Mouse (Mus musculus) liver, adult (tissue): ENCODE data around the gene Mup15.
"Not testable (repeated sequence)": the region's sequence is repeated elsewhere in the genome, so short reads cannot be mapped to it uniquely, and the experiment has no call there.

Experiments used
- GATA4 ChIP-seq: IDR thresholded peaks from 2 replicates; pipeline ENCODE4 v1.6.1; 2014; ENCODE audit warnings: mild to moderate bottlenecking, low read length; ENCODE audit not compliant: insufficient replicate concordance

The Mup15 gene

DNA sequence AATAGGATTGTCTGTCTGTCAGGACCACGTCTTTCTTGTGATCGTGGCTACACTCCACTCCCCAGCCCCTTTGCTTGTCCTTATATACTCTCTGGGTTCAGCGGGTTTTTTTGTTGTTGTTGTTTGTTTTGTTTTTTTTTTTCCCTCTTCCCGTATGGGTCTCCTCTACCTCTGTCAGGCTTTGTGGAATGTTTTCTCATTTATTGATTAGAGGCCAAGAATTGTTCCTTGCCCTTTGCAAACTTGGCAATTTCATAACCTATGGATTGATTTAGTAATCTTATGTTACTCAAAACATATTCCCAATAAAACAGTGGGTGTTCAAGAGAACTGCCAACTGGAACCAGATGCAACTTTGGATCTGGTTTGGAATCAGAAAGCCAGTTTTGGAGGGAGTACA, at the start of gene Mup15:
Gene Mup15, minus strand, starts transcription at position 101 of the 400 bp plus-strand sequence.
- TF ChIP-seq GATA4, result not testable (repeated sequence)
